Mouse (Mus musculus): Measurements from ENCODE around the gene Tbc1d9b.

The Tbc1d9b gene

GRCm38 (mm10) chr11:50176351-50176750 lies 45.2 kb downstream of the Tbc1d9b start:
- no peak for DNase-seq (ENCODE audit: low spot score)

GRCm38 (mm10) chr11:50177111-50177510 lies 45.9 kb downstream of the Tbc1d9b start:
- no peak for DNase-seq (ENCODE audit: low spot score)

- DNase-seq (ENCODE audit: low spot score) = no peak
These were observed 47.6 kb downstream of the Tbc1d9b start for GRCm38 (mm10) chr11:50178532-50179488.

- DNase-seq (ENCODE audit: low spot score) = no peak
These were observed 49.5 kb downstream of the Tbc1d9b start for GRCm38 (mm10) chr11:50180478-50181231.

GRCm38 (mm10) chr11:50182702-50183101 lies 51.5 kb downstream of the Tbc1d9b start:
- no peak for DNase-seq (ENCODE audit: low spot score)

GRCm38 (mm10) chr11:50184788-50185187 lies 53.6 kb downstream of the Tbc1d9b start:
- DNase-seq (ENCODE audit: low spot score) = no peak

- no peak for DNase-seq (ENCODE audit: low spot score)
These were observed 57.5 kb downstream of the Tbc1d9b start for GRCm38 (mm10) chr11:50188682-50189081.

- DNase-seq (ENCODE audit: low spot score) = no peak
These were observed 59.2 kb downstream of the Tbc1d9b start for GRCm38 (mm10) chr11:50190362-50190761.

- DNase-seq (ENCODE audit: low spot score) = no peak
These were observed 61.1 kb downstream of the Tbc1d9b start for GRCm38 (mm10) chr11:50192278-50192677.

GRCm38 (mm10) chr11:50194070-50194469 lies 62.9 kb downstream of the Tbc1d9b start:
- no peak for DNase-seq (ENCODE audit: low spot score)

GRCm38 (mm10) chr11:50194793-50195192 lies 63.6 kb downstream of the Tbc1d9b start:
- no peak for DNase-seq (ENCODE audit: low spot score)

GRCm38 (mm10) chr11:50197500-50197899 lies 66.3 kb downstream of the Tbc1d9b start:
- no peak for DNase-seq (ENCODE audit: low spot score)

- DNase-seq (ENCODE audit: low spot score) = no peak
These were observed 67.1 kb downstream of the Tbc1d9b start for GRCm38 (mm10) chr11:50198219-50198846.

GRCm38 (mm10) chr11:50198916-50199315 lies 67.7 kb downstream of the Tbc1d9b start:
- no peak for DNase-seq (ENCODE audit: low spot score)

GRCm38 (mm10) chr11:50200613-50201012 lies 69.4 kb downstream of the Tbc1d9b start:
- no peak for DNase-seq (ENCODE audit: low spot score)

- no peak for DNase-seq (ENCODE audit: low spot score)
These were observed 70.4 kb downstream of the Tbc1d9b start for GRCm38 (mm10) chr11:50201590-50201989.

GRCm38 (mm10) chr11:50203302-50203827 lies 72.2 kb downstream of the Tbc1d9b start:
- DNase-seq (ENCODE audit: low spot score) = no peak

GRCm38 (mm10) chr11:50205434-50205833 lies 74.2 kb downstream of the Tbc1d9b start:
- DNase-seq (ENCODE audit: low spot score) = no peak

- no peak for DNase-seq (ENCODE audit: low spot score)
These were observed 74.8 kb downstream of the Tbc1d9b start for GRCm38 (mm10) chr11:50206037-50206436.

GRCm38 (mm10) chr11:50207344-50207743 lies 76.1 kb downstream of the Tbc1d9b start:
- DNase-seq (ENCODE audit: low spot score) = no peak

- no peak for DNase-seq (ENCODE audit: low spot score)
These were observed 76.8 kb downstream of the Tbc1d9b start for GRCm38 (mm10) chr11:50208039-50208438.

GRCm38 (mm10) chr11:50210101-50210504 lies 78.9 kb downstream of the Tbc1d9b start:
- peak; percentile 84 for DNase-seq (ENCODE audit: low spot score)

Measured in c-Kit-positive CD71-positive TER-119-positive erythroid progenitor cells, embryonic 14.5 days (primary cell).